Mouse (Mus musculus) intestine, postnatal 0 days (tissue): ENCODE measurements around the gene Gm42420. TPM values are rescaled to one million over a fixed set of nuclear protein-coding genes. Genes with fewer than 3 reads are reported as not detected.

ENCODE experiments used
- ATAC-seq: fragments of 200-750 bp; cut with Nextera tagmentation; 2 replicates; pipeline ENCODE4 v1.8.0; 2017; ENCODE audit warnings: mild to moderate bottlenecking, moderate TSS enrichment, moderate library complexity
- H3K27ac ChIP-seq: fragments of 300-500 bp; sonication (generic); 2 replicates; pipeline ENCODE4 v1.5.1; 2014; ENCODE audit warnings: mild to moderate bottlenecking, low read depth, low read length, moderate library complexity
- H3K27me3 ChIP-seq: fragments of 300-500 bp; sonication (generic); replicated peaks from 2 replicates; pipeline ENCODE4 v1.6.1; 2014; ENCODE audit warnings: low read length, mixed read lengths; ENCODE audit not compliant: control insufficient read depth, insufficient read depth
- H3K36me3 ChIP-seq: fragments of 300-500 bp; sonication (generic); 2 replicates; pipeline ENCODE4 v1.6.1; 2014; ENCODE audit warnings: mild to moderate bottlenecking, moderate library complexity; ENCODE audit not compliant: control insufficient read depth, insufficient read depth
- H3K4me1 ChIP-seq: fragments of 300-500 bp; sonication (generic); replicated peaks from 2 replicates; pipeline ENCODE4 v1.6.1; 2014; ENCODE audit warnings: antibody characterized with exemption, low read length, mixed read lengths; ENCODE audit not compliant: control insufficient read depth, insufficient read depth
- H3K4me2 ChIP-seq: fragments of 300-500 bp; sonication (generic); replicated peaks from 2 replicates; pipeline ENCODE4 v1.6.1; 2014; ENCODE audit warnings: low read depth, mild to moderate bottlenecking, moderate library complexity
- H3K4me3 ChIP-seq: fragments of 300-500 bp; sonication (generic); 2 replicates; pipeline ENCODE4 v1.5.1; 2014; ENCODE audit warnings: low read depth, low read length
- H3K9ac ChIP-seq: fragments of 300-500 bp; sonication (generic); 2 replicates; pipeline ENCODE4 v1.6.1; 2014; ENCODE audit warnings: mild to moderate bottlenecking, low read depth, low read length
- H3K9me3 ChIP-seq: fragments of 300-500 bp; sonication (generic); 2 replicates; pipeline ENCODE4 v1.6.1; 2016; ENCODE audit warnings: mixed run types; ENCODE audit not compliant: control insufficient read depth
- CTCF ChIP-seq: sonication (generic); IDR thresholded peaks from 2 replicates; pipeline ENCODE4 v1.5.1; 2016; ENCODE audit warnings: low read depth, mild to moderate bottlenecking, control low read depth, antibody characterized with exemption, moderate library complexity
- WGBS: fragments of 180-500 bp; shearing (Covaris S2); extraction: QIAGEN DNeasy Blood & Tissue Kit; methylation state at CpG from one replicate; pipeline ENCODE4 v1.1.7; 2014; 5-methylcytosine and 5-hydroxymethylcytosine counted together
- polyA plus RNA-seq: library from polyadenylated mRNA; unstranded; fragments of >200 nt; fragmentation: Nextera tagmentation; extraction: Ambion mirVana; gene quantifications from 2 replicates; pipeline ENCODE4 v1.2.1, GENCODE M21; 2015

Gm42420 gene
- polyA plus RNA-seq, 1 experiment from 2014 or later = 0.60 TPM

DNA sequence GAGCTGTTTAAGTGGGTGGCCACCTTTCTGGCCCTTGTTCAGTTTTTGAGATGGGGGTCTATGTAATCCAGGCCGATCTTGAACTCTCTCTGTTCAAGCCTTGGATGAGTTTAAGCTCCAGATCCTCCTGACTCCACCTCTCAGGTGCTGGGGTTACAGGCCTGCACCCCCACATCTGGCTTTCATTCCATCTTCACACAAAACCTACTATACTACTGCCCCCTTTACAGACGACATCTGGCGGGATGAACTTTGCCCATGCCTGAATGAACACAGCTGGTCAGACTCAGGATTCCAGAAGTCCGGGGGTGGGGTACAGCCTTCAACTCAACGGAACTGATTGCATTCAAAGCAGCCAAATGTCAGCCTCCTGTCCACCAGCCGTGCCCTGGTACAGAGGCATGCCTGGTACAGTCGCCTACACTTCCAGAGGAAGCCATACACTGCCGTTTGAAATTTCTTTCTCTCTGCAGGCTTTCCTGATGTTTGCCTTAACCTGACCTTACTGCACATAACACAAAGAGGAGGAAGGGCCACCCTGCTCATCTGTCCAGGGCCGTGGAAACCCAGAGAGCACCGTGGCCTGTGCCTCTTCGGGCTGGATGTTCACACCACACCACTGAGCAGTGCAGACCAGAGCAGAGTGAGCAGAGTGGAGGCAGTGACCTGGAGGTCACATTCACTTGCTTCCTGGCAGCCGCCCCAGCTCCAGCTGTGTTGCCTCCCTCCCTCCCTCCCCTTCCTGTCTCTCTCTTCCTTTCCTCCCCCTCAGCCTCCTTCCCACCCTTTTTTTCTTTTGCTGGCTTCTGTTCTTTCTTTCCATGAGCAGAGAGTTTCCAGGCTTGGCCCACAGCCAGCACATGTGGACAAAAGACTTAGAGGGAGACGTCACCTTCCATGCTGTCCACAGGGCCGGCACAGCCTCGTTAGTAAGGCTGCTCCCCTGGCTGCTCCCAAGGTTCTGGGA is 42.6 kb upstream of the Gm42420 start:
- no peak for TF ChIP-seq CTCF
- Histone ChIP-seq H3K36me3 (no peaks in the 10 kb centered on the region), H3K9me3 (no peaks in the 10 kb centered on the region), H3K4me1 (no peaks in the 10 kb centered on the region; the same call in 1 of the 2 replicates), H3K4me3 (no peak overlapping the region), H3K4me2 (peak overlapping the region; percentile 32), H3K9ac (no peak overlapping the region), H3K27ac (peak overlapping the region; percentile 16; the same call in 1 of the 2 replicates), H3K27me3 (no peaks in the 10 kb centered on the region)
- ATAC-seq = peak; percentile 70
- WGBS = 25% methylated on average over 15 of the region's 15 CpGs

DNA sequence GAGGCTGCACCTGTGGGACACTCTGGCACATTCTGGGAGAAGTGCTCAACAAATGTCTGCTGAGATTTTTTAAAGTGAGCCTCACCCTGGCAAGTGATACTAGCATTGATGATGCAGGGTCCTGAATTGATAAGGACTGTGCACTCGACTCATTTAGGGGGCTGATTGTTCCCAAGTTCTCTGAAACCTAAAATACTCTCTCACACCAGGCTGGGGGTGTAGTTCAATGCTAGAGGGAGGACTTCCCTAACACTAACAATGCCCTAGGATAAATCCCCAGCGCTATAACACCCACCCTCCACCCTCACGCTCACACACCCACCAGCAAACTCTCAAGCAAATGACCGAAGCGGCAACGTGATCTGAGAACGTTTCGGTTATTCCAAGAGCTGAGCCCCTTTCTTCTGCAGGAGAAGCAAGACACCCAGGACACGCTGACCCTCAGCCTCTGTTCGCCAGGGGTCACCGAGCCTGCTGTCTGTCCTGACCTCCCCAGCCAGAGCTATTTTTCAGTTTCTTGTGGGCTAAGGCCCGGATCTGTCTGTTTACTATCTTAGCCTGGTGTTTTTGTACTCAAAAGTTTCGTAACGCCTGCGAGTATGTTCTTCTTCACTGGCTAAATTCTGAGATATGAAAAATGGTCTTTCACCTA is 41.7 kb upstream of the Gm42420 start:
- no peaks in the 10 kb centered on the region; the same call in 1 of the 2 replicates for H3K4me1 ChIP-seq

DNA sequence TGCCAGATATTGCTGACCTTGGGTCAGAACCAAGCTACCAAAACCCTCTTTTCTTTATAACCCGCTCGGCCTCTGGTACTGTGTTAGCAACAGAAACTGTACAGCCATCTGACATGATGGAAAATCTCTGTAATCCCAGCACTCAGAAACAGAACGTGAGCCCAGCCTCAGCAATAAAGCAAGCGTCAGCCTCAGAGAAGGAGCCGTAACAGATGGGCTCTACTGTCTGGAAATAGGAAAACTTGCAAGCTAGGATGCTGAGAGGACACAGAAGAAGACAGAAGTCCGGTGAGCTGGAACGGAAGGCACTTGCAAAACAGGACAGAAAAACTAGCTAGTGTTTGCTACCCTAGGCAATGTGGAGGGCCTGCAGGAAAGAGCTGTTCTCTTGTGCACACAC is 40.1 kb upstream of the Gm42420 start:
- H3K9ac ChIP-seq = no peak overlapping the region

More for the DNA sequence above, 41.7 kb upstream of the Gm42420 start:
- H3K27me3 ChIP-seq = no peaks in the 10 kb centered on the region
- H3K36me3 ChIP-seq = no peaks in the 10 kb centered on the region
- no peak overlapping the region for H3K27ac ChIP-seq
- no peak for ATAC-seq
- no peak for TF ChIP-seq CTCF
- no peaks in the 10 kb centered on the region for H3K9me3 ChIP-seq
- 62% methylated on average over 15 of the region's 15 CpGs for WGBS
- no peak overlapping the region for H3K9ac ChIP-seq
- no peak overlapping the region for H3K4me3 ChIP-seq
- H3K4me2 ChIP-seq = no peak overlapping the region

DNA sequence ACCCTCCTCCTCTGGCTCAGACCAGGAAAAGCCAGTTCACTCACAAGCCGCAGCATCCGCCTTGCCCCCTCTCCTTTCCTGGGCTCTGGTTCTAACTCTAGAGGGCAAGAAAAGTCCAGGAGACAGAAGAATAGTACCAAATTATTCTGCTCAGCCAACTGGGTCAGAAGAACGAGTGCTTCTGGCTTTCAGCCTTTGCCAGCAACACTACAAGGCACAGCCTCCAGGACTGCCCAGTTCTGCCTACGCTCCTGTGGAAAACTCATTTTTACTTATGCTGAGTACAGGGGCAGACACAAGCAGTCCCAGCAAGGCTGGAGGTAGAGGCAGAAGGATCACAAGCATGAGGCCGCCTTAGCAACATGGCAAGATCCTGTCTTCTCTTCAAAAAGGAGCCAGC is 37.5 kb upstream of the Gm42420 start:
- Histone ChIP-seq H3K4me2 (no peak overlapping the region), H3K27ac (no peak overlapping the region), H3K9me3 (no peaks in the 10 kb centered on the region), H3K9ac (no peak overlapping the region), H3K27me3 (no peaks in the 10 kb centered on the region), H3K4me3 (no peak overlapping the region), H3K4me1 (no peaks in the 10 kb centered on the region), H3K36me3 (no peaks in the 10 kb centered on the region)
- 77% methylated on average over 5 of the region's 5 CpGs for WGBS
- ATAC-seq = no peak
- no peak for TF ChIP-seq CTCF

More for the DNA sequence above, 40.1 kb upstream of the Gm42420 start:
- Histone ChIP-seq H3K9me3 (no peaks in the 10 kb centered on the region), H3K27me3 (no peaks in the 10 kb centered on the region), H3K4me3 (no peak overlapping the region), H3K4me1 (no peaks in the 10 kb centered on the region), H3K27ac (no peak overlapping the region), H3K36me3 (no peaks in the 10 kb centered on the region), H3K4me2 (no peak overlapping the region)
- no peak for ATAC-seq
- WGBS = 83% methylated on average over 7 of the region's 7 CpGs
- TF ChIP-seq CTCF = no peak

DNA sequence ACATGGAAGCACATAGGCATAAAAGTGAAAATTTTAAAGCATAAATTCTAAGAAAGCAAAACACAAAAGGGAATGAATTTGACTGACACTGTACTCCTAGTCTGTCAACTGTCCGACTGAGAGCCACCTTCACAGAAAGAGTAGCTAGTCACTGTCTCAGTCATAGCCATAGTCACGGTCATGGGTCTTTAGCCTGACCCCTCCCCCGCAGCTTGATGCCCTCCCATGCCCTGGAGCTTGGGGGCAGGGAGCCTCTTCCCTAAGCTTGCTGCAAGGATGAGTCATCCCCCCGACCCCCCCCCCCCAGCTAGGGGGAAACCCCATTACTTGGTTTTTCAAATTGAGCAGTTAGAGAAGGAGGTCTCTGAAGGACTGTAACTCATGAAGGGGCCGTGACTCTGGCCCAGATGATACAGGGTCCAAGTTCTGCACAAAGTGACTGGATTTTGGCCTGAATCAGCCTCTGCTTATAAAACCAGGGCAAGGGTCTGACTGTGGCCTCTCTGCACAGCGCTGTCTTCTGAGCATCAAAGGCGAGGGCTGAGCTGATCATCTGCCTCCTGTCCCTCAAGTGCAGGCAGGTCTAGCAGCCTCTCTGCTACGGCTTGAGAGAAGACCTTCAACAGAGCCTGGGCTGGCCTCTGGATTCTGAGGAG is 33.4 kb upstream of the Gm42420 start:
- Histone ChIP-seq H3K4me3 (no peak overlapping the region), H3K27ac (no peak overlapping the region), H3K4me1 (no peaks in the 10 kb centered on the region), H3K4me2 (no peak overlapping the region), H3K9ac (no peak overlapping the region), H3K36me3 (no peaks in the 10 kb centered on the region), H3K9me3 (no peaks in the 10 kb centered on the region), H3K27me3 (0 out of 2 replicates have a peak, but pooled peaks cover 10% of the 10 kb centered on the region)
- TF ChIP-seq CTCF = no peak
- no peak for ATAC-seq
- WGBS = 64% methylated on average over 8 of the region's 8 CpGs
